Mouse (Mus musculus): ENCODE measurements around the gene Acadvl. TPM values are rescaled to one million over a fixed set of nuclear protein-coding genes. Genes with fewer than 3 reads are reported as not detected.

Gene Acadvl
- polyA plus RNA-seq, 1 experiment from 2014 or later: 46.3 TPM

- no peaks in the 10 kb centered on the region for H3K27me3 ChIP-seq (replicated peaks; ENCODE audit: low read depth, poor library complexity, severe bottlenecking)
- H3K9me3 ChIP-seq: no peaks in the 10 kb centered on the region
- peaks cover 90% of the 10 kb centered on the region for H3K36me3 ChIP-seq (replicated peaks)
- WGBS: 94% methylated on average over 7 of the region's 7 CpGs
- no peak overlapping the region for H3K27ac ChIP-seq (replicated peaks)
- no peak for DNase-seq (ENCODE audit: low spot score)
- H3K4me1 ChIP-seq: peaks cover 13% of the 10 kb centered on the region
- H3K4me3 ChIP-seq: no peak overlapping the region
Measured at GRCm38 (mm10) chr11:70040184-70040583, 25.0 kb upstream of the Acadvl start.

GRCm38 (mm10) chr11:70039631-70040030 lies 24.4 kb upstream of the Acadvl start:
- 92% methylated on average over 10 of the region's 10 CpGs for WGBS
- H3K36me3 ChIP-seq (replicated peaks): peaks cover 91% of the 10 kb centered on the region

GRCm38 (mm10) chr11:70038174-70038573 lies 23.0 kb upstream of the Acadvl start:
- H3K4me1 ChIP-seq: no peaks in the 10 kb centered on the region
- no peak overlapping the region for H3K4me3 ChIP-seq
- no peaks in the 10 kb centered on the region for H3K27me3 ChIP-seq (replicated peaks; ENCODE audit: low read depth, poor library complexity, severe bottlenecking)
- WGBS: 83% methylated on average over 7 of the region's 7 CpGs
- DNase-seq (ENCODE audit: low spot score): no peak
- no peaks in the 10 kb centered on the region for H3K9me3 ChIP-seq
- peaks cover 90% of the 10 kb centered on the region for H3K36me3 ChIP-seq (replicated peaks)
- no peak overlapping the region for H3K27ac ChIP-seq (replicated peaks)

More at GRCm38 (mm10) chr11:70039631-70040030, 24.4 kb upstream of the Acadvl start:
- DNase-seq (ENCODE audit: low spot score): no peak
- H3K4me1 ChIP-seq: peaks cover 8% of the 10 kb centered on the region
- no peak overlapping the region for H3K27ac ChIP-seq (replicated peaks)
- no peak overlapping the region for H3K4me3 ChIP-seq
- H3K27me3 ChIP-seq (replicated peaks; ENCODE audit: low read depth, poor library complexity, severe bottlenecking): no peaks in the 10 kb centered on the region
- no peaks in the 10 kb centered on the region for H3K9me3 ChIP-seq

GRCm38 (mm10) chr11:70031321-70031670 lies 16.1 kb upstream of the Acadvl start:
- H3K9me3 ChIP-seq: no peaks in the 10 kb centered on the region
- H3K27ac ChIP-seq (replicated peaks): no peak overlapping the region
- DNase-seq (ENCODE audit: low spot score): no peak
- no peaks in the 10 kb centered on the region for H3K27me3 ChIP-seq (replicated peaks; ENCODE audit: low read depth, poor library complexity, severe bottlenecking)
- peaks cover 55% of the 10 kb centered on the region for H3K36me3 ChIP-seq (replicated peaks)
- WGBS: 96% methylated on average over 11 of the region's 11 CpGs
- H3K4me1 ChIP-seq: peaks cover 46% of the 10 kb centered on the region
- no peak overlapping the region for H3K4me3 ChIP-seq

GRCm38 (mm10) chr11:70030651-70031320 lies 15.6 kb upstream of the Acadvl start:
- peak overlapping the region; percentile 55; the same call in 1 of the 2 replicates for H3K4me3 ChIP-seq
- H3K4me1 ChIP-seq: peaks cover 51% of the 10 kb centered on the region
- peak overlapping the region; percentile 83 for H3K27ac ChIP-seq (replicated peaks)

GRCm38 (mm10) chr11:70029829-70030550 lies 14.8 kb upstream of the Acadvl start:
- Histone ChIP-seq H3K27ac (replicated peaks) (peak overlapping the region; percentile 83), H3K4me1 (peaks cover 58% of the 10 kb centered on the region)
- no peak for DNase-seq (ENCODE audit: low spot score)

More at GRCm38 (mm10) chr11:70030651-70031320, 15.6 kb upstream of the Acadvl start:
- 92% methylated on average over 28 of the region's 28 CpGs for WGBS
- no peak for DNase-seq (ENCODE audit: low spot score)
- Histone ChIP-seq H3K36me3 (replicated peaks) (peaks cover 54% of the 10 kb centered on the region), H3K9me3 (no peaks in the 10 kb centered on the region), H3K27me3 (replicated peaks; ENCODE audit: low read depth, poor library complexity, severe bottlenecking) (no peaks in the 10 kb centered on the region)

GRCm38 (mm10) chr11:70029130-70029801 lies 14.1 kb upstream of the Acadvl start:
- WGBS: under 1% methylated on average over 20 of the region's 20 CpGs
- DNase-seq (ENCODE audit: low spot score): peak; percentile 98
- H3K27me3 ChIP-seq (replicated peaks; ENCODE audit: low read depth, poor library complexity, severe bottlenecking): no peaks in the 10 kb centered on the region
- H3K9me3 ChIP-seq: no peaks in the 10 kb centered on the region
- H3K4me1 ChIP-seq: peaks cover 65% of the 10 kb centered on the region
- peak overlapping the region; percentile 83 for H3K27ac ChIP-seq (replicated peaks)
- H3K4me3 ChIP-seq: peak overlapping the region; percentile 55
- H3K36me3 ChIP-seq (replicated peaks): peaks cover 40% of the 10 kb centered on the region

More at GRCm38 (mm10) chr11:70029829-70030550, 14.8 kb upstream of the Acadvl start:
- H3K27me3 ChIP-seq (replicated peaks; ENCODE audit: low read depth, poor library complexity, severe bottlenecking): no peaks in the 10 kb centered on the region
- H3K9me3 ChIP-seq: no peaks in the 10 kb centered on the region
- peaks cover 47% of the 10 kb centered on the region for H3K36me3 ChIP-seq (replicated peaks)
- WGBS: 45% methylated on average over 11 of the region's 11 CpGs
- H3K4me3 ChIP-seq: peak overlapping the region; percentile 55

GRCm38 (mm10) chr11:70028401-70029129 lies 13.4 kb upstream of the Acadvl start:
- Histone ChIP-seq H3K27me3 (replicated peaks; ENCODE audit: low read depth, poor library complexity, severe bottlenecking) (no peaks in the 10 kb centered on the region), H3K9me3 (no peaks in the 10 kb centered on the region), H3K4me1 (peaks cover 72% of the 10 kb centered on the region), H3K27ac (replicated peaks) (peak overlapping the region; percentile 83), H3K36me3 (replicated peaks) (peaks cover 34% of the 10 kb centered on the region), H3K4me3 (peak overlapping the region; percentile 55)
- WGBS: 26% methylated on average over 12 of the region's 12 CpGs
- no peak for DNase-seq (ENCODE audit: low spot score)

- Histone ChIP-seq H3K27ac (replicated peaks) (peak overlapping the region; percentile 83), H3K36me3 (replicated peaks) (peaks cover 23% of the 10 kb centered on the region), H3K9me3 (no peaks in the 10 kb centered on the region), H3K27me3 (replicated peaks; ENCODE audit: low read depth, poor library complexity, severe bottlenecking) (no peaks in the 10 kb centered on the region), H3K4me3 (peak overlapping the region; percentile 55), H3K4me1 (peaks cover 84% of the 10 kb centered on the region)
- DNase-seq (ENCODE audit: low spot score): no peak
- WGBS: 48% methylated on average over 9 of the region's 9 CpGs
Measured at GRCm38 (mm10) chr11:70027397-70027796, 12.2 kb upstream of the Acadvl start.

- Histone ChIP-seq H3K36me3 (replicated peaks) (peaks cover 16% of the 10 kb centered on the region), H3K9me3 (no peaks in the 10 kb centered on the region), H3K4me3 (peak overlapping the region; percentile 55), H3K27me3 (replicated peaks; ENCODE audit: low read depth, poor library complexity, severe bottlenecking) (no peaks in the 10 kb centered on the region), H3K4me1 (peaks cover 91% of the 10 kb centered on the region), H3K27ac (replicated peaks) (peak overlapping the region; percentile 83)
- DNase-seq (ENCODE audit: low spot score): peak; percentile 83
- under 1% methylated on average over 19 of the region's 19 CpGs for WGBS
Measured at GRCm38 (mm10) chr11:70026689-70027088, 11.5 kb upstream of the Acadvl start.

GRCm38 (mm10) chr11:70024151-70024514 lies 8.9 kb upstream of the Acadvl start:
- Histone ChIP-seq H3K4me3 (peak overlapping the region; percentile 58), H3K36me3 (replicated peaks) (no peaks in the 10 kb centered on the region), H3K4me1 (peaks cover 98% of the 10 kb centered on the region), H3K27me3 (replicated peaks; ENCODE audit: low read depth, poor library complexity, severe bottlenecking) (no peaks in the 10 kb centered on the region), H3K9me3 (no peaks in the 10 kb centered on the region), H3K27ac (replicated peaks) (peak overlapping the region; percentile 81)
- DNase-seq (ENCODE audit: low spot score): no peak
- 13% methylated on average over 6 of the region's 6 CpGs for WGBS

Measured in embryonic facial prominence, embryonic 10.5 days (tissue).